Mouse (Mus musculus) megakaryocyte progenitor cell, adult 5-6 weeks (primary cell): ENCODE results near the gene Ror2. TPM values are rescaled to one million over a fixed set of nuclear protein-coding genes. Genes with fewer than 3 reads are reported as not detected.

ENCODE experiments used
- ATAC-seq: replicated peaks from 2 replicates; pipeline ENCODE4 v1.8.0; 2016; ENCODE audit warnings: mild to moderate bottlenecking, moderate TSS enrichment, inconsistent platforms; ENCODE audit not compliant: poor library complexity
- total RNA-seq, 2 experiments: library from RNA; stranded (forward) in 1 of 2; stranded (reverse) in 1 of 2; fragments of 157-497, 149-512 nt in 1 of 2; fragments of 200-1000 nt in 1 of 2; gene quantifications; 2 replicates each; pipeline versions ENCODE4 v1.2.3 to v1.2.4; 2015 to 2017

Ror2 gene
- total RNA-seq, 2 experiments from 2014 or later, result not detected

DNA sequence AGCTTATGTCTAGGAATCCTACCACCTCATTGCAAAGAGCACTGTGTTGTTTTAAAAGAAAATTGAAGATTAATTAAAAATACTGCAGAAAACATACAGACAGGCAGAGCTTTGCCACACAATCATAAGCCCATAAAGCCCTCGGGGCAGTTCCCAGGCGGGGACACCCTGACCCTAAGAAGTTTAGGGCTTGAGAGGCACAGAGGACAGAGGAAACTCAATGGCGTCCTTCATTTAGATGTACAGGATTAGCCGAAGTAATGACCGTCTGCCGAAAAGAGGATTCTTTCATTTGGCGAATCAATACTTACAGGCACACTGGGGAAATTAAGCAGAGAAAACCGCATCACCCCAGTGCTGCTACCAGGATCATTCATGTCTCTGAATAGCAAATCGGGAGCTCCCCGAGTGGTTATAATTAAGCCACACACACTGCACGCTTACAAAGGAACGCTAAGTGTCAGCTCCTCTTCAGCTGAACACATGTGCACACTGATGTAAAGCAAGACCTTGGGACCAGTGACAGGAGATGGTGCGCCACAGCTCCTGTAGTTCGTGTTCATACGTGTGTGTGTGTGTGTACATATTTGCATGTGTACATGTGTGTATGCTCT is 208.1 kb downstream of the Ror2 start:
- ATAC-seq, result no peak

GRCm38 (mm10) chr13:53075006-53075405 is 210.9 kb downstream of the Ror2 start:
- ATAC-seq, result no peak

DNA sequence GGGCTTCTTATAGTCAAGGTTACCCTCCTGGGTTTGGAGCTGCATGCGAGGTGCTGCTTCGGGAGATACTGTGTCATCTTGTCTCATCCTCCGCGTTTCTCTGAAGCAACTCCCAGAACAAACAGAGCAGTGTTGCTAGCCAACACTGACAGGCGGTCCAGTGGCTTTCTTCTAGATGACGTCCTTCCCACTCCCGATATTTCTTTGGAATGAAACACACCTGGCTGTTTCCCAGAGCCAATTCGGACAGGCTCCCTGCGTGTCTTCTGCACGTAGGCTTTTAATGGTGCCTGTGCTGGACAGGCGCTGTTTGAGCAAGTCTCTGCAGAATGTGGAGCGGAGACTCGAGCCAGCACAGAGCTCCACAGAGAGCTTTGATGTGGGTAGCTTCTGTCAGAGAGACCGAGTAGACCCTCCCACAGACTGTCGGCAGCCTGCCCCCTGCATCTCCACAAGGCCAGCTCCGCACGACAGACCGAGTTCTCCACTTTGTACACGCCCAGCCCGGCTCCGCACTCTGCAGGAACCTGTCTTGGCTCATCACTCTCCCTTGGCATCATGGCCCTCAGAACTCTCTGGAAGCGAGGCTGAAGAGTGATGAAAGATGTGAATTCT is 216.7 kb downstream of the Ror2 start:
- ATAC-seq, result no peak

DNA sequence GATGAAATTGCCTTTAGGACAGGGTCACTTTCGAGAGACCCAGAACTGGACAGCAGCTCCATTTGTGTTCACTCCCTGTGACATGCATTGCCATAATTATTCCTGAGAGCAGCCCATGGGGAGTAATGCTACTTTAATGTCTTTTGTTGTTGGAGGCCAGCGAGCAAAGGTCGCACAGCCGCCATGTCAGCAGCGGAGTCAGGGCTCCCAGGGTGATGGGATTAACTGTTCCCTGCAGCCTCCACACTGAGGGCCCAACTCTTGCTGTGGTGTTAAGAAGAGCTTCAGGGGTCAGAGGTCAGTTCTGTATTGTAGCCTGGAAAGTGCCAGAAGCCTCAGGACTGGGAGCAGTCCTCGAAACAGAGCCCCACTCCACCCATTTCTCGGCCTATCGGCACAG is 217.5 kb downstream of the Ror2 start:
- ATAC-seq, result no peak

DNA sequence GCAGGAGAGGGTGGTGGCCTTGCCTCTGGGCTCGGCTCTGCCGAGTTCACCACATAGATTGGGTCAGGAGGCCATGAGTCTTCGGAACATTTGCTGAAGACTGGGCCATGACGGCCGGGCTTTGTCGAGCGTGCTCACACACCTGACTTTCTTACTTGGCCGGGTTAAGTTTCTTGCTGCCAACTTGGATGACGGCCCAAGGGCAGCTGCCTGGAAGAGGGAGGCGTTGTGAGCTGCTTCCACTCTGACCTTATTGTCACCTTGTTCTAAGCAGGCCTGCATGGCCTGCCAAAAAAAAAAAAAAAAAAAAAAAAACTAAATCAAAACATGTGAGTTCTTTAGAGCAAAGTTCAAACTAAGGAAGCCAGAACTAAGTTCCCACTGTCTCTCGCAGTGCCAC is 218.0 kb downstream of the Ror2 start:
- no peak for ATAC-seq

DNA sequence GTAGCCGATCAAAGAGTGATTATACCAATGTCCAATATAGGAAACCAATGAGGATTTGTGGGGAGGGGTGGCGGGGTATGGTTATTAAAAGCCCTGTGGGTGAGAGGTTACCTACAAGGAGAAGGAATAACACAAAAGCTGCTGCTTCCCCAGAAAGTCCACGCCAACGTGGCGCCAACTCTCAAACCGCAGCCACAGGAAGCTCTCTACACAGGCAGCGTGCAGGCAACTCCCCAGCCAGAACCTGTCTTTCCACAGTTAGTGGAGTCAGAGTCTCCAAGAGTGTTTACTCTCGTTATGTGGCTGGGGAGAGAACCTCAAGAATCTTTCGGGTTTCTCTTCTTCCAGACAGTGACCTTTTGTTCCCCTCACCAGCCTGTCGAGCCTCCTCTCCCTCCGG is 220.8 kb downstream of the Ror2 start:
- no peak for ATAC-seq

- ATAC-seq, result no peak
Observed at GRCm38 (mm10) chr13:53064681-53065080, 221.2 kb downstream of the Ror2 start.

Other genes starting within 250 kb of the Ror2 start
- gene Sptlc1, start 91.3 kb upstream of the Ror2 start, total RNA-seq (2015), result 19.8 and 25.4 TPM in 2 replicates
- 34.0 and 40.4 TPM in 2 replicates for gene Sptlc1, start 91.3 kb upstream of the Ror2 start, total RNA-seq (2017)
- gene Msx2, start 186.9 kb upstream of the Ror2 start, total RNA-seq (2015), result not detected in 2 replicates
- not detected in 2 replicates for gene Msx2, start 186.9 kb upstream of the Ror2 start, total RNA-seq (2017)